Mouse (Mus musculus): ENCODE data around the gene Pigyl. TPM values are rescaled to one million over a fixed set of nuclear protein-coding genes. Genes with fewer than 3 reads are reported as not detected.
A peak's percentile ranks its signal among the peaks of the same experiment; 100 is the strongest.

Gene Pigyl
- total and polyA plus RNA-seq, 2 experiments from 2014 or later: 7.4 to 61.7 TPM

DNA sequence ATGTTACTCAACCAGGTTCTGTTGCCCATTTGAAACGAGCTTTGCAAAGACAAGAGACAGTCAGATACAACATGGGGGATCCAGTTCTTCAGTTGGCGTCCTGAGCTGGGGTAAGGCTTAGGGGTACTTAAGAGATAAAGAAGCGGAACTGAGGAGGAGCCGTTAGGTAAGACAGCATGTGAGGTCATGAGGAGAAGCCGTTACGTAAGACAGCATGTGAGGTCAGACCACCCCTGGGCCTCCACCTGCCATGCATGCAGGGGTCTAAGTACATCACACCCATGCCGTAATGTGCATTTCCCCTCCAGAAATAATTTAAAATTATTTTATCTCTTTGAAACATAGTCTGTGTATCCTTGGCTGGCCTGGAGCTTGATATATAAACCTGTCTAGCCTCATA lies 6.3 kb downstream of the Pigyl start:
- H3K4me3 ChIP-seq (ENCODE audit: low read depth, low read length): no peak overlapping the region
- no peak for TF ChIP-seq EP300 (IDR thresholded peaks at IDR 0.05; ENCODE audit: low read depth)
- TF ChIP-seq CTCF (IDR thresholded peaks at IDR 0.05; ENCODE audit: low read depth): no peak
- ATAC-seq (ENCODE audit: insufficient read depth, low read depth) (no peak), DNase-seq (ENCODE audit: low spot score) (no peak)
- H3K4me2 ChIP-seq (ENCODE audit: low read depth, low read length): no peak overlapping the region
- no peak overlapping the region for H3K27ac ChIP-seq (ENCODE audit: low read depth)
- H3K9me3 ChIP-seq (replicated peaks; ENCODE audit: control insufficient read depth, low read length): 0 out of 2 replicates have a peak, but pooled peaks cover 6% of the 10 kb centered on the region
- WGBS: 88% methylated on average over 7 of the region's 7 CpGs
- H3K27me3 ChIP-seq (ENCODE audit: control insufficient read depth, insufficient read depth, low read length): 0 out of 2 replicates have a peak, but pooled peaks cover 4% of the 10 kb centered on the region
- H3K36me3 ChIP-seq (replicated peaks; ENCODE audit: control insufficient read depth, insufficient read depth, low read length): no peaks in the 10 kb centered on the region; the same call in 1 of the 2 replicates
- no peaks in the 10 kb centered on the region for H3K4me1 ChIP-seq (ENCODE audit: control insufficient read depth, insufficient read depth)
- no peak overlapping the region for H3K9ac ChIP-seq (replicated peaks; ENCODE audit: low read depth, low read length)

DNA sequence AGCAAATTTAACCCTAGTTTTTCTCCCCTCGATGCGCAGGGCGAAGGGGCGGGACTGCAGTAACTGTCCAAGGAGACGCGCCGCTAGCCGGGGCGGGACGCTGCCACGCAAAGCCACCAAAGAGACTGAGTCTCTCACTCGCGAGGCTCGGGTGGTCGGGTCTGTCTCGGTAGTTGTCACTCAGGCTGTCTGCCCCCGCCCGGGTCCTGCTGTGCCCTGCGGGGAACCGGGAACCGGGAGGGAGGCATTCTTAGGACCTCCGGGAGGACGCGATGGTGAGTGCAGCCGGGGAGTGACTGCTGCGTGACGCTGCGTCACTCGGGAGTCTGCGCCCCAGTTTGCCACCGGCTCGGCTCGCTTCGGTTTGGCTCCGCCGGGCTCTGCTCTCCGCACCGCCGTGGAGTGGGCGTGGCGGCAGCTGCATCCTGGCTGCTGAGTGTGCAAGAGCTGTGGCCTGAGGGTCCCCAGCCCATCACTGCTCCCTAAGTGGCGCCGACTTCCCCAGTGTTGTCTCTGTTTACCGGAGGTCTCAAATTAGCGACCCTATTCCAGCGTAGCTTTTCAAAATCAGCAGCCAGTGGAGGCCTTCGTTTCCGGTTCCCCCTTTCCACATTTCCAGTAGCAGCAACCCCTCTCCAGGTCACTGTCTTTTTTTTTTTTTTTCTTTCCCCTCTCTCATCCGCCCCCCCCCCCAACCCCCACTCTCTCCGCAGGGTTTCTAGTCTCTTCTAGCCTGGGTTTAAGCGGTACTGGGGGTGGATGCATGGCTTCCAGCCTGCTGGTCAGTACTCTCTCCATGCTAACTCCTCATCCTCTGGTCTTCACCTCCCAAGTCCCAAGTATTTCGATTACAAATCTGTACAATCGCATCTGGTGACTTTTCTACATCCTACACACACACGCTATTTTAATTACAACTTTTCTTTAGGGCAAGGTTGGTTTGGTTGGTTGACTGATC lies 8.3 kb downstream of the Pigyl start:
- peak; percentile 49; the same call in 1 of the 2 replicates for ATAC-seq (ENCODE audit: insufficient read depth, low read depth)
- DNase-seq (ENCODE audit: low spot score): peak; percentile 23
- no peak overlapping the region for H3K27ac ChIP-seq (ENCODE audit: low read depth)
- H3K4me3 ChIP-seq (ENCODE audit: low read depth, low read length): peak overlapping the region; percentile 68
- H3K36me3 ChIP-seq (replicated peaks; ENCODE audit: control insufficient read depth, insufficient read depth, low read length): no peaks in the 10 kb centered on the region
- peak overlapping the region; percentile 69 for H3K9ac ChIP-seq (replicated peaks; ENCODE audit: low read depth, low read length)
- H3K4me1 ChIP-seq (ENCODE audit: control insufficient read depth, insufficient read depth): no peaks in the 10 kb centered on the region
- H3K9me3 ChIP-seq (replicated peaks; ENCODE audit: control insufficient read depth, low read length): 0 out of 2 replicates have a peak, but pooled peaks cover 6% of the 10 kb centered on the region
- H3K27me3 ChIP-seq (ENCODE audit: control insufficient read depth, insufficient read depth, low read length): 0 out of 2 replicates have a peak, but pooled peaks cover 4% of the 10 kb centered on the region
- WGBS: 4% methylated on average over 50 of the region's 54 CpGs
- peak overlapping the region; percentile 99 for H3K4me2 ChIP-seq (ENCODE audit: low read depth, low read length)
- TF ChIP-seq CTCF (IDR thresholded peaks at IDR 0.05; ENCODE audit: low read depth) (no peak), EP300 (IDR thresholded peaks at IDR 0.05; ENCODE audit: low read depth) (no peak)

DNA sequence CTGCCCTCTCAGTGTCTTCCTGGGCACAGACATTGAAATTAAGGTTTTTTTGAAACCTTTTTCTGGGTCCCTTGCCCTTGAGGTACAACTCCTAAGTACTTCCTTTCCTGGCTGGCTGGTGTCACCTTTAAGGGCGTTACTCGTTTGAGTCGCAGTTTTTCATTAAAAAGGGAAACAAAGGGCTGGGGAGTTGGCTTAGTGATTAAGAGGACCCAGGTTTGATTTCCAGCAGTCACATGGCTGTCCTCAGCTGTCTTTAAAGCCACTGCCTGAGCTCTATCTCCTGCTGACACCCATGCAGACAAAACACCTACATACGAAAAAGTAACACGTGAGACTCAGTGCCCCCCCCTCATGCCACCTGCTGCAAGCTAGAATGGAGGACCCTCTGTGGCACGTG lies 9.3 kb downstream of the Pigyl start:
- no peaks in the 10 kb centered on the region for H3K36me3 ChIP-seq (replicated peaks; ENCODE audit: control insufficient read depth, insufficient read depth, low read length)
- no peak for DNase-seq (ENCODE audit: low spot score)
- no peak for TF ChIP-seq EP300 (IDR thresholded peaks at IDR 0.05; ENCODE audit: low read depth)

DNA sequence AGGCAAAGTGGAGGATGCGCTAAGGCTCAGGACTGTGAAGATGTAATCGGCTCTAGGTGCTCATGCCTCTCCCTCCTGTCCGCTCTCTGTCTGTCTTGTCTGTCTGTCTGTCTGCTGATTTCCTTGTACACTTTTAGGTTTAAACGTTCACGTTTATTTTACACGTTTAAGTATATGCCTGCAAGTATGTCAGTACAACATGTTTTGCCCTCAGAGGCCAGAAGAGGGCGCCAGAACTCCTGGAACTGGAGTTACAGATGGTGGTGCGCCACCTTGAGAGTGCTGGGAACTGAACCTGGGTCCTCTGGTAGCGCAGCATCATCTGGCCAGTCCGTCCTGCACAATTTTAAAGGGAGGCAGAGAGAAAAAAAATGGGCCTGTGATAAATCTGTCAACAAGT lies 10.0 kb downstream of the Pigyl start:
- no peak for TF ChIP-seq CTCF (IDR thresholded peaks at IDR 0.05; ENCODE audit: low read depth)
- Histone ChIP-seq H3K27ac (ENCODE audit: low read depth) (no peak overlapping the region), H3K9me3 (replicated peaks; ENCODE audit: control insufficient read depth, low read length) (0 out of 2 replicates have a peak, but pooled peaks cover 6% of the 10 kb centered on the region), H3K27me3 (ENCODE audit: control insufficient read depth, insufficient read depth, low read length) (0 out of 2 replicates have a peak, but pooled peaks cover 4% of the 10 kb centered on the region), H3K4me3 (ENCODE audit: low read depth, low read length) (no peak overlapping the region), H3K9ac (replicated peaks; ENCODE audit: low read depth, low read length) (no peak overlapping the region), H3K4me1 (ENCODE audit: control insufficient read depth, insufficient read depth) (no peaks in the 10 kb centered on the region), H3K4me2 (ENCODE audit: low read depth, low read length) (no peak overlapping the region), H3K36me3 (replicated peaks; ENCODE audit: control insufficient read depth, insufficient read depth, low read length) (no peaks in the 10 kb centered on the region)
- ATAC-seq (ENCODE audit: insufficient read depth, low read depth) (no peak), DNase-seq (ENCODE audit: low spot score) (no peak)
- 82% methylated on average over 10 of the region's 10 CpGs for WGBS

More for the DNA sequence above, 9.3 kb downstream of the Pigyl start:
- H3K4me3 ChIP-seq (ENCODE audit: low read depth, low read length): no peak overlapping the region
- 45% methylated on average over 6 of the region's 6 CpGs for WGBS
- 0 out of 2 replicates have a peak, but pooled peaks cover 6% of the 10 kb centered on the region for H3K9me3 ChIP-seq (replicated peaks; ENCODE audit: control insufficient read depth, low read length)
- H3K9ac ChIP-seq (replicated peaks; ENCODE audit: low read depth, low read length): no peak overlapping the region
- no peak overlapping the region for H3K27ac ChIP-seq (ENCODE audit: low read depth)
- ATAC-seq (ENCODE audit: insufficient read depth, low read depth): no peak
- no peaks in the 10 kb centered on the region for H3K4me1 ChIP-seq (ENCODE audit: control insufficient read depth, insufficient read depth)
- 0 out of 2 replicates have a peak, but pooled peaks cover 4% of the 10 kb centered on the region for H3K27me3 ChIP-seq (ENCODE audit: control insufficient read depth, insufficient read depth, low read length)
- H3K4me2 ChIP-seq (ENCODE audit: low read depth, low read length): no peak overlapping the region

DNA sequence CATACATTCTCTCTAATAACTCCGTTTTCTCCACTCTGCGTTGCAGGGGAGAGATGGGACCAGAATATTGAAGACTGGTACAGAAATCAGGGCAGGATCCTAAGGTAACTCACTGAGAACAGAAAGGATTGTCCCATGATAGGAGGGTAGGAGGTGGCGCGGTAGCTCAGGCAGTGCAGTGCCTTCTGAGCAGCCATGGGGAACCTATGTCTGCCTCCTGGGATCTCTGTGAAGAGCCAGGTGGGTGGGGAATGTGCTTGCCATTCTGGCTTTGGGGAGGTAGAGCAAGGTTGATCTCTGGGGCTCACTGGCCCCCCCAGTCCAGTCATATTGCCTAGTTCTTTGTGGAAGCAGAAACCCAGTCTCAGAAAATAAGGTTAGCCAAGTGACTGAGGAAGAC lies 11.1 kb downstream of the Pigyl start:
- H3K4me3 ChIP-seq (ENCODE audit: low read depth, low read length): no peak overlapping the region
- no peak for DNase-seq (ENCODE audit: low spot score)
- WGBS: 94% methylated on average over 4 of the region's 4 CpGs
- no peak overlapping the region for H3K27ac ChIP-seq (ENCODE audit: low read depth)
- no peak for ATAC-seq (ENCODE audit: insufficient read depth, low read depth)
- no peaks in the 10 kb centered on the region for H3K4me1 ChIP-seq (ENCODE audit: control insufficient read depth, insufficient read depth)
- no peak for TF ChIP-seq CTCF (IDR thresholded peaks at IDR 0.05; ENCODE audit: low read depth)
- H3K9me3 ChIP-seq (replicated peaks; ENCODE audit: control insufficient read depth, low read length): 0 out of 2 replicates have a peak, but pooled peaks cover 6% of the 10 kb centered on the region
- H3K36me3 ChIP-seq (replicated peaks; ENCODE audit: control insufficient read depth, insufficient read depth, low read length): no peaks in the 10 kb centered on the region
- no peak overlapping the region for H3K4me2 ChIP-seq (ENCODE audit: low read depth, low read length)
- no peak overlapping the region for H3K9ac ChIP-seq (replicated peaks; ENCODE audit: low read depth, low read length)
- H3K27me3 ChIP-seq (ENCODE audit: control insufficient read depth, insufficient read depth, low read length): 0 out of 2 replicates have a peak, but pooled peaks cover 4% of the 10 kb centered on the region

Measured in heart, postnatal 0 days (tissue).